Mouse (Mus musculus) spleen, adult 2 months (tissue): ENCODE measurements around the gene Hspa8.

Experiments used
- CTCF ChIP-seq: fragments of 200-500 bp; IDR thresholded peaks from 2 replicates; pipeline ENCODE4 v1.5.1; 2011; ENCODE audit warnings: mild to moderate bottlenecking, inconsistent platforms; ENCODE audit not compliant: insufficient read depth, insufficient read length, insufficient replicate concordance; ENCODE audit errors: extremely low read depth
- POLR2A ChIP-seq: fragments of 200-500 bp; IDR thresholded peaks from 2 replicates; pipeline ENCODE4 v1.6.1; 2011; ENCODE audit warnings: low read depth, low read length, inconsistent platforms

GRCm38 (mm10) chr9:40762354-40762753, 38.4 kb upstream of the Hspa8 start:
- TF ChIP-seq POLR2A (no peak), CTCF (no peak)
